Mouse (Mus musculus): ENCODE measurements around the gene Amacr.

- TF ChIP-seq CTCF (IDR thresholded peaks at IDR 0.05; ENCODE audit: insufficient read depth, low read depth, low read length): no peak
- no peak for TF ChIP-seq POLR2A (IDR thresholded peaks at IDR 0.05; ENCODE audit: insufficient read depth, low read depth, low read length)
Measured at GRCm38 (mm10) chr15:11036535-11037375, 55.2 kb downstream of the Amacr start.

Measured in olfactory bulb, adult 2 months (tissue).